ENCODE assay signal across 29 mouse cellular contexts in the genomic region with DNA sequence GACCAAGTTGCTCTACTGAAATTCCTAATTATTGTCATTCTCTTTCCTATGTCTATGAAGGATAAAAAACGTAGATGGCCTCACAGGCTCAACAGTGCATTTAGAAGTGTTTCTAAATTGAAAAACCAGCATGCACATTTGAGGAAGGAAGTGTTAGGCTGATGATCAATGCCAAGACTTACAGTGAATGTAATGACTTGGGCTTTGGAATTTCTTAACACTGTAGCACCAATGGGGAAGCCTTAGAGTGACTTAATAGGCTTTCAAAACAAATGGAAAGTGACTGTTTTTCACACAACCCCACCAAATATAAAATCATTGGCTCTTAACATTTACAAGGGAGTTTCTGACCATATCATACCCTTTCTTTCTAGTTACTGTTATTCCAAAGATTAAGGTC.
"Had no signal": no experiment of that assay in that cellular context is flagged by ENCODE, and none has a peak within 500 bp of the region (broad histone marks: within the 10 kb centered on the region; RNA-seq: fewer than 3 reads in every experiment).

No protein-coding gene starts in this region.

- H3K4me2 ChIP-seq: embryonic facial prominence, embryonic 12.5 days; embryonic facial prominence, embryonic 13.5 days; embryonic facial prominence, embryonic 15.5 days; forebrain, embryonic 12.5 days; forebrain, embryonic 13.5 days; forebrain, embryonic 15.5 days had no signal

- H3K4me1 ChIP-seq: embryonic facial prominence, embryonic 10.5 days; embryonic facial prominence, embryonic 12.5 days; embryonic facial prominence, embryonic 13.5 days; embryonic facial prominence, embryonic 15.5 days; forebrain, embryonic 10.5 days; forebrain, embryonic 12.5 days; forebrain, embryonic 13.5 days; forebrain, embryonic 15.5 days had no signal

- ATAC-seq: forebrain, embryonic 13.5 days; forebrain, embryonic 14.5 days; forebrain, embryonic 15.5 days; forebrain, embryonic 16.5 days; forebrain, postnatal 0 days had no signal

- H3K4me3 ChIP-seq: embryonic facial prominence, embryonic 10.5 days; embryonic facial prominence, embryonic 12.5 days; embryonic facial prominence, embryonic 13.5 days; embryonic facial prominence, embryonic 15.5 days; erythroblast, embryonic 14.5 days; forebrain, embryonic 10.5 days; forebrain, embryonic 12.5 days; forebrain, embryonic 13.5 days; forebrain, embryonic 15.5 days; gastrocnemius, adult 2 months had no signal

- H3K9ac ChIP-seq: embryonic facial prominence, embryonic 12.5 days; embryonic facial prominence, embryonic 13.5 days; embryonic facial prominence, embryonic 15.5 days; forebrain, embryonic 12.5 days; forebrain, embryonic 13.5 days; forebrain, embryonic 15.5 days; forebrain, postnatal 0 days had no signal

- H3K27ac ChIP-seq: embryonic facial prominence, embryonic 10.5 days; embryonic facial prominence, embryonic 12.5 days; embryonic facial prominence, embryonic 13.5 days; embryonic facial prominence, embryonic 15.5 days; forebrain, embryonic 10.5 days; forebrain, embryonic 12.5 days; forebrain, embryonic 13.5 days; forebrain, embryonic 15.5 days; gastrocnemius, adult 2 months had no signal

- H3K36me3 ChIP-seq: embryonic facial prominence, embryonic 10.5 days; embryonic facial prominence, embryonic 12.5 days; embryonic facial prominence, embryonic 13.5 days; embryonic facial prominence, embryonic 15.5 days; forebrain, embryonic 10.5 days; forebrain, embryonic 12.5 days; forebrain, embryonic 15.5 days had no signal

- H3K9me3 ChIP-seq: embryonic facial prominence, embryonic 10.5 days; embryonic facial prominence, embryonic 12.5 days; embryonic facial prominence, embryonic 13.5 days; embryonic facial prominence, embryonic 15.5 days; forebrain, embryonic 10.5 days; forebrain, embryonic 12.5 days; forebrain, embryonic 13.5 days; forebrain, embryonic 15.5 days had no signal

- DNase-seq: cerebellum, adult 18-20 months; cerebellum, adult 2 months; cerebellum, adult 8-10 months; cerebellum, adult 9-10 months; cerebellum, adult 9-11 months; cerebellum, postnatal 10 days; cerebellum, postnatal 14 days; cerebellum, postnatal 25 days; cerebellum, postnatal 36 days; embryo, embryonic 11 days; forebrain, postnatal 0 days; gastrocnemius, adult 2 months; gastrocnemius, postnatal 10 days; gastrocnemius, postnatal 14 days; gastrocnemius, postnatal 25 days; gastrocnemius, postnatal 36 days; heart, adult 11 months; heart, adult 18-20 months had no signal

- H3K27me3 ChIP-seq: embryonic facial prominence, embryonic 12.5 days; embryonic facial prominence, embryonic 13.5 days; embryonic facial prominence, embryonic 15.5 days; forebrain, embryonic 12.5 days; forebrain, embryonic 13.5 days; forebrain, embryonic 15.5 days had no signal
